Mouse (Mus musculus): ENCODE measurements around the gene 4921504E06Rik. TPM values are rescaled to one million over a fixed set of nuclear protein-coding genes. Genes with fewer than 3 reads are reported as not detected.

4921504E06Rik gene
- polyA plus RNA-seq, 1 experiment, result not detected

DNA sequence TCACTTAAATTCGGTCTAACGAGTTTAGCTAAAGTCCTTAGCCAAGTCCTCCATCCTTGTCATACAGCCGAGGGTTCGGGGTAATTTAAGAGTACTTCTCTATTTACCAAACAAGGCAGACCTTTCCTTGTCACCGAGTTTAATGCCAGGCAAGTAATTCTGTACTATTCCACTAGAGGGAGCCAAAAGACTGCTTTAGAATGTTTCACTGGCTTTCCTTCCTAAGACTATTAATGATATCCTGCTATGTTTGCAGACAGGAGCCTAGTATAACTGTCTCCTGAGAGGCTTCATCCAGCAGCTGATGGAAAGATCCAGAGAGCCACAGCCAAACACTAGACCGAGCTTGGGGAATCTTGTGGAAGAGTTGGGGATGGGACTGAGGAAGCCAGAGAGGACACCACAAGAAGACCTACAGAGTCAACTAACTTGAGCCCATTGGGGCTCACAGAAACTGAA, 138.6 kb downstream of the 4921504E06Rik start:
- peak overlapping the region; percentile 52; the same call in 1 of the 2 replicates for H3K9ac ChIP-seq (ENCODE audit: low read depth, poor library complexity, severe bottlenecking)
- TF ChIP-seq CTCF (IDR thresholded peaks at IDR 0.05; ENCODE audit: low read depth, low read length) (peak; percentile 0), POLR2A (IDR thresholded peaks at IDR 0.05; ENCODE audit: insufficient read depth, low read length) (no peak)
- H3K27ac ChIP-seq (ENCODE audit: insufficient read depth, low read length), result no peak overlapping the region
- peaks cover 8% of the 10 kb centered on the region for H3K9me3 ChIP-seq (replicated peaks; ENCODE audit: control insufficient read depth, insufficient read depth, low read length, poor library complexity, severe bottlenecking)
- H3K4me3 ChIP-seq (ENCODE audit: low read depth, low read length), result no peak overlapping the region
- H3K4me1 ChIP-seq (ENCODE audit: control insufficient read depth, insufficient read depth, low read length), result no peaks in the 10 kb centered on the region
- peaks cover 3% of the 10 kb centered on the region; the same call in 1 of the 2 replicates for H3K27me3 ChIP-seq (ENCODE audit: control insufficient read depth, insufficient read depth, low read length, poor library complexity, severe bottlenecking)
- H3K36me3 ChIP-seq (ENCODE audit: control insufficient read depth, insufficient read depth, low read length, poor library complexity, severe bottlenecking), result no peaks in the 10 kb centered on the region

DNA sequence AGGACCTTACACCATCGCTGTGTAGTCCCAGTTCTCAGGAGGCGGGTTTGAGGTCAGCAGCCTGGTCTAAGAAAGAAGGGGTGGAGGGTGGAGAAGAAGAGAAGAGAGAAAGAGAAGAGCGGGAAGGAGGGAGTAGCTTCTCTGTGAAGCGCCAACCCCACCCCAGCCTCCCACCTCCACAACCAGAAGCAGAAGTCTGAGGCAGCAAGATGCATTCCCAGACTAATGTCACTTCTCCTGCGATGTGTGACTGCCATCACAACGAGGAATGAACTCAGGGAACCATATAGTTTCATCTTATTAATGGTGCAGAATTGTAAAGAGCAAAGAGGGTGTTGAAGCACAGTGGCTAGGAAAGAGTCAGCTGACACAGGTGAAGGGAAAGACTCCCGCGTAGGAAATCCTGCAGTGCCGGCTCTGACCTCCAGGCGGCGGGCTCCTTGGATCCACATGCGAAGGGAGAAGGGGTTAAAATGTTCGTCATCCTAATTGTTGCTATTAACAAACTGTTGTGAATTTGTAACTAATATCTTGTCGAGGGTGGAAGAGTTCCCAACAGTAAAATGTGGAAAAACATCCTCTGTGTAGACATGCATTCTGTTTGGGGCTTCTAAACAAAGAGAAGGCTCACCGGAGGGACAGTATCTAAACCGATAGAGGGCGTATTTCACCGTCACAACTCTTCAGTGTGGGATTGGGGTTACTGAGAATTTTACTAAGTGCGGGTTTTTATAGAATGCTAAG, 139.3 kb downstream of the 4921504E06Rik start:
- Histone ChIP-seq H3K36me3 (ENCODE audit: control insufficient read depth, insufficient read depth, low read length, poor library complexity, severe bottlenecking) (no peaks in the 10 kb centered on the region), H3K27ac (ENCODE audit: insufficient read depth, low read length) (no peak overlapping the region), H3K4me3 (ENCODE audit: low read depth, low read length) (no peak overlapping the region), H3K9me3 (replicated peaks; ENCODE audit: control insufficient read depth, insufficient read depth, low read length, poor library complexity, severe bottlenecking) (peaks cover 11% of the 10 kb centered on the region), H3K27me3 (ENCODE audit: control insufficient read depth, insufficient read depth, low read length, poor library complexity, severe bottlenecking) (peaks cover 3% of the 10 kb centered on the region; the same call in 1 of the 2 replicates), H3K9ac (ENCODE audit: low read depth, poor library complexity, severe bottlenecking) (peak overlapping the region; percentile 52; the same call in 1 of the 2 replicates), H3K4me1 (ENCODE audit: control insufficient read depth, insufficient read depth, low read length) (no peaks in the 10 kb centered on the region)
- no peak for TF ChIP-seq EP300 (IDR thresholded peaks at IDR 0.05; ENCODE audit: insufficient read depth, low read depth, low read length)
- peak; percentile 74 for TF ChIP-seq CTCF (IDR thresholded peaks at IDR 0.05; ENCODE audit: low read depth, low read length)

Other genes starting within 250 kb of the 4921504E06Rik start
- gene Msrb2, start 182.5 kb downstream of the 4921504E06Rik start, polyA plus RNA-seq (2011; ENCODE audit: insufficient read depth, insufficient read length, low read depth, missing spikeins), result 5.3 and 5.8 TPM in 2 replicates
- gene Ptf1a, start 108.3 kb downstream of the 4921504E06Rik start, polyA plus RNA-seq (2011; ENCODE audit: insufficient read depth, insufficient read length, low read depth, missing spikeins), result not detected in 2 replicates
- gene Otud1, start 103.8 kb upstream of the 4921504E06Rik start, polyA plus RNA-seq (2011; ENCODE audit: insufficient read depth, insufficient read length, low read depth, missing spikeins), result 10.7 and 12.4 TPM in 2 replicates

Data from ES-Bruce4 (cell line).